Mouse (Mus musculus) G1E-ER4 (cell line): ENCODE results near the gene Dusp22. TPM values are rescaled to one million over a fixed set of nuclear protein-coding genes. Genes with fewer than 3 reads are reported as not detected.

Experiments used
- GATA1 ChIP-seq: IDR thresholded peaks from one replicate; pipeline ENCODE4 v1.8.0; 2012; ENCODE audit warnings: low read length, inconsistent platforms
- polyA plus RNA-seq: library from polyadenylated mRNA; stranded (reverse); fragments of >175 nt; gene quantifications from 2 replicates; pipeline ENCODE4 v1.2.3, GENCODE M21; 2012

The Dusp22 gene
- polyA plus RNA-seq, 1 experiment: not detected

DNA sequence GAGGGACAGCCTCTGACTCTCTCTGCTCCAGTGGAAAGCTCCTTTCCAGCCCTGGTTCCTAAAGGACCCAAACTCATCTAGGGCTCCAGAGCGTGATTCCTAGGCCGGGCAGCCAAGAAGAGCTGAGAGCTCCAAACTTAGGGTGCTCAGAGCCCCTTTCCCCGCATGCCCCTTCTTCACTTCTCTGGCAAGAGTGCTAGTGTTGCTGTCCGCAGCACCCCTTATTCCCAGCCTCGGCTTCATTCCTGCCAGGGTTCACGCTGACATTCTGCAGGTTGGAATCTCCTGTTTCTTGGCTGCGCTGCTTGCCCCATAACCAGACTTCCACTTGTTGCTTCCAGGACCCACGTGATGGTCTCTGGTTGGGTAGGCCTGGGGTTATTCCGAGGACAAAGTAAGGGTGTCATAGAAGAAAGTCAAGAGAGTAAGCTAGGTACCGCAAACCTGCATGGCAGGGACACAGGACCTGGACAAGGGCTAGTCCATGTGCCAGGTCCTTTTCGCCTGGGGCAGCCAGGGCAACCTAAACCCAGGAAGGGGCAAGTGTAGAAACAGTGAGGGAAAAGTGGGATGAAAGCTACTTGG is 89.8 kb downstream of the Dusp22 start:
- TF ChIP-seq GATA1: no peak

GRCm38 (mm10) chr13:30750461-30751303 is 90.9 kb downstream of the Dusp22 start:
- TF ChIP-seq GATA1: no peak

- no peak for TF ChIP-seq GATA1
These were observed 91.4 kb downstream of the Dusp22 start for GRCm38 (mm10) chr13:30751304-30751580.

- no peak for TF ChIP-seq GATA1
These were observed 92.9 kb downstream of the Dusp22 start for GRCm38 (mm10) chr13:30752581-30753187.

- TF ChIP-seq GATA1: no peak
These were observed 93.6 kb downstream of the Dusp22 start for GRCm38 (mm10) chr13:30753441-30753840.

- no peak for TF ChIP-seq GATA1
These were observed 94.3 kb downstream of the Dusp22 start for GRCm38 (mm10) chr13:30754066-30754465.

- no peak for TF ChIP-seq GATA1
These were observed 95.2 kb downstream of the Dusp22 start for GRCm38 (mm10) chr13:30754825-30755476.

DNA sequence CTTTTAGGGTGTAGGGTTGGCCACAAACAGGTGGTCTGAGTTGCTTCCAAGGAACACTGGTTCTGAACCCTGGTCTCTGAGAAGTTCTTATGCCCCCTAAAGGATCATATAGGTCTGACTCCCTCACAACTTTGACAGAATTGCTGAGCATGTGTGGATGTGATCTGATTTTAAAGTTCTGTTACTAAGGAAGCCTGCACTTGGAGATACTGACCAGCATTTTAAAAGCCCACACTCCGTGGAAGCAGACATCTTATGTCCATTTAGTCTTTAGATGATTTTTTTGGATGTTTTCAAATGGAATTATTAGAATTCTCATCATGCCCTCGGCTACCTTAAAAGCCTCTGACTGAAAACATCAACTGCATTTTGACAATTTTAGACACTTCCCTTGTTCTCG is 95.8 kb downstream of the Dusp22 start:
- TF ChIP-seq GATA1: no peak

GRCm38 (mm10) chr13:30755998-30756639 is 96.3 kb downstream of the Dusp22 start:
- TF ChIP-seq GATA1: no peak

DNA sequence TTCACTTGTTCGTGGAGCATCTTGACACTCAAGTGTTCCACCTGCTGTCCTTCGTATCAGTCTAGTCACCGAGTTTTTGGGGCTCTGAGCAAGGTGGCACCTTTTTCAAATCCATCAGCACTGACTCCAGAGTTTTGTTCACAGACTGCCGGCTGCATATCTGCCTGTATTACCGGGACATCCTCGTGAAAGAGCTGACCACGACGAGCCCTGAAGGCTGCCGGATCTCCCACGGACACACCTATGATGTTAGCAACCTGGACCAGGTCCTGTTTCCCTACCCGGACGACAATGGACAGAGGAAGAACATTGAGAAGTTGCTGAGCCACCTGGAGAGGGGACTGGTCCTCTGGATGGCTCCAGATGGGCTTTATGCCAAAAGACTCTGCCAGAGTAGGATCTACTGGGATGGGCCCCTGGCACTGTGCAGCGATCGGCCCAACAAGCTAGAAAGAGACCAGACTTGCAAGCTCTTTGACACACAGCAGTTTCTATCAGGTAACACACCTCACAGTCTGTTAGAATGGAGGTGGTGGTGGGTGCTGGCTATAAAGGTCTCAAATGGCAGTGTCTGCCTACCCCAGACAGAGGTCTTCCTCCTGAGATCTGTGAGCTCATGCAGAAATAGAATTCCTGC is 97.6 kb downstream of the Dusp22 start:
- TF ChIP-seq GATA1: no peak

GRCm38 (mm10) chr13:30758789-30759381 is 99.1 kb downstream of the Dusp22 start:
- TF ChIP-seq GATA1: no peak

- TF ChIP-seq GATA1: no peak
These were observed 100.7 kb downstream of the Dusp22 start for GRCm38 (mm10) chr13:30760374-30761090.

Other genes starting within 250 kb of the Dusp22 start
- 149 and 201 TPM in 2 replicates for gene Uqcrfs1, start 114.6 kb upstream of the Dusp22 start, polyA plus RNA-seq
- not detected in 2 replicates for gene Irf4, start 89.2 kb downstream of the Dusp22 start, polyA plus RNA-seq